Mouse (Mus musculus) heart, adult 9 months (tissue): ENCODE data around the gene 4930522H14Rik.

Source experiments
- DNase-seq, 2 experiments: peaks; one replicate each; pipeline ENCODE4 v3.0.0; 2022; ENCODE audit warnings: low spot score in 2 of 2

Gene 4930522H14Rik

DNA sequence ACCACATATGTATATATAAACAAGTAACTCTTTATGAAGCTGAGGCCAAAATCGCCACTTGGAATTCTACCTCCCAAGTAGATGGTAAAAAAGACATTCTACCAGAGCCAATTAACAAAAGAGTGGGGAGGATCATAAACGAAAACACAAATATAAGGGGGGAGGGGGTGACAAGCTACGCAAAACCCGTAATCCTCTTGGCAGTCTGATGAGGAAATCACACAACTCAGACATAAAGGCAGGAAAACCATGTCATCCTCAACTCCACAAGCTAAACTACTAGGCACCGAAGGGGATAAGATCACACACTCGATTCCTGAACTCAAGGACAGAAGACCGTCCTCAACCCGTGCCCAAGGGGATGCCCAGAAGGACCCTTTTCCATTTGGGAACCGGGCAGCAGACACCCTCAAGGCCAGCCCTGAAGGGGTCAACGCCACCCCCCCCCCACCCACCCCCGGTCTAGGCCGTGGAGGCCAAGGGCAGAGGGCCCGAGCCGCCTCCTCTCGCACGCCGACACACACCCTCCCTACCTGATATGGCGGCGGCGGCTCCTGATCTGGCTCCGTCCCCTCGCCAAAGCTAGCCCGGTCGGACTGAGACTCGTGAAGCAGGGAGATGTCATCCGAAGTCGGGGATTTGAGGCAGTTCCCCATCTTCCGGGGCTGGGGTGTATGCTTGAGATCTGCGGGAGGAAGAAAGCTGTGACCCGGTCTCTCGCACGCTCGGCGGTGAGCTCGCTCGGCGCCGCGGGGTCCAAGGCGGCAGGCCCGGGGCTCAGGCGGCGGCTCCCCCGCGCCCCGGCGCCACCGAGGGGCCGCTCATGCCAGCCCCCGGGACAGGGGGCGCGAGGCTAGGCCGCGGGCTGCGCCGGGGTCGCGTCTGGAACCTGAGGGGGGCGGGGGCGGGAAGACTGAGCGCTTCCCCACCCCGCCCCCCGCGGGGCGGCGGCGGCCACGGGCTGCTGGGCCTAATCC is 55.2 kb downstream of the 4930522H14Rik start:
- peak; percentile 41 to 55 for DNase-seq

DNA sequence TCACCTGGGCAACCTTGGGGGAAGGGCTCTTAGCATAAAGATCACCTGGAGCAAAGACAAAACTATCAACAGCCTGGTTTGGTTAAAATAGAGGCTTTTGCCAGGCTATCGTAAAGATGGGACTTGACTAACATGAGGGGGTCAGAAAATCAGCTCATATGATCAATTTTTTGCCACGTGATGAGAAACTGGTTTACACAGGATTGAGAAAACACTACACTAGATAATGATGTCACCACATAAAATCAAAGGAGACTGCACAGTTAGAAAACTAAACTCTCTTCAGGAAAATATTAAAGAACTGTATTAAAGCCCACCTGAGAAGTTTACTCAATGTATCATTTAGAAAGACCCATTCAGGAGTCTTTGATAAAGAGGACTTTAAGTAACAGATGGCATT is 56.0 kb downstream of the 4930522H14Rik start:
- DNase-seq, result no peak

DNA sequence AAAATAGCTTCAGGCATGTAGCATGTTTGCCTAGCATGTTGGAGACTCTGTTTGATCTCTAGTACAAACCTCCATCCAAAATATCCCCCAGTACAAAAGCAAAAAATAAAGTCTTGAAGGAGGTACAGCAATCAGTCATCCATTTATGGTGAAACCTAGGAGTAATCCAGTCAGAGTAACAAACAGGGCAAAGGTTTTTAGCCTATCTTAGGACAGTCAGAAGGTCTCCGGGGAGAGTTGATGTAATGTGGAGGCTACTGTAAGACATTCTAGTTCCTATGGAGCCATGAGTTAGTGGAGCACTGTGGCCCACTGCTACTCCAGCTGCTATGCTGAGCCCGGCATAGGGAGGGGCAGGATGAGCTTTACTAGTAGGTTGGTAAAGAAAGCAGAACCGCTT is 58.5 kb downstream of the 4930522H14Rik start:
- no peak for DNase-seq

DNA sequence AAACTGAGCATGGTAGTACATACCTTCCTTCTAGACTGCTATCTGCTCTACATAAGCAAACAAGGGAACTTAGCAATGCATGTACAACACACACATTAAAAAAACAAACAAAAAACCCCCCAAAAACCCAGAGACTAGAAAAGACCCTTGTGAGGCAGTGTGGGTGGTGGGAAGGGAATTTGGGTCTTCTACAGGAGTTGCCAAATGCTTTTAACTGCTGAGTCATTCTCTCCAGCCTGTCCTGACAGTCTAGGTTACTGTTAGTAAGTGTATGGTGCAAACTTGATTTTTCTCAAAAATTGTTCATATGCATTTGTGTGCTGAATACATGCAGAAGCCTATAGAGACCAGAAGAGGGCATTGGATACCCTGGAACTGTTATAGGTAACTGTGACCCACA is 59.5 kb downstream of the 4930522H14Rik start:
- DNase-seq, result no peak

DNA sequence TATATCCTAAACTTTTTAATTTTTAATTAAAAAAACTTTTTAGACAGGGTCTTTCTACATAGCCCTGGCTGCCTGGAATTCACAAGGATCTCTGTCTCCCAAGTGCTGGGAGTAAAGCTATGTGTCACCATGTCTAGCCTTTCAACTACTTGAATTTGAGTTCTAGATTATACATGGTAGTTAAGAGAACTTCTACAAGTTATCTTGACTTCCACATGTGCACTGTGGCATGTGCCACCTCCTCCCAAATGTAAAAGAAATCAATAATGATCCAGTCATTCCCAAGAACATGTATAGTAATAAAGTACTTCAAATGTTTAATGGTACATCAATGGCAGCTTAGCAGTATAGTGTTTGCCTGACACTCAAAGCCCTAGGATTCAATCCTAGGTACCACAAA is 63.4 kb downstream of the 4930522H14Rik start:
- DNase-seq, result no peak

DNA sequence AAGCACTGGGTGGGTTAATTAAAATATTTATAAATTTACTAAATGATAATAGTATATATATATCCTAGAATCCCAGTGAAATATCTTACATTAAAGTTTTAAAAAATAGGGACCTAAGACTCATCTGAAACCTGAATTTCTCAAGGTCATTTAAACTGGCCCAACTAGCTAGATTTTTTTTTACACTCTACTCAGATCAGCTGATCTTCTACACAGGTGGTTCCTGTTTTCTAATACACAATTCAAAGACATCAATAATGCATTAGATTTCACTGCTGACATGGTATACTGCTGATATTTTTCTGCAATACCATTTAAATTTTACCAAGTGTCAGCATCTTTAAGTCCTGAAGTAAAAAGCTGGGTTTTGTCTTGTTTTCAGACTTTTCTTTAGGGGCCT is 67.2 kb downstream of the 4930522H14Rik start:
- no peak for DNase-seq

DNA sequence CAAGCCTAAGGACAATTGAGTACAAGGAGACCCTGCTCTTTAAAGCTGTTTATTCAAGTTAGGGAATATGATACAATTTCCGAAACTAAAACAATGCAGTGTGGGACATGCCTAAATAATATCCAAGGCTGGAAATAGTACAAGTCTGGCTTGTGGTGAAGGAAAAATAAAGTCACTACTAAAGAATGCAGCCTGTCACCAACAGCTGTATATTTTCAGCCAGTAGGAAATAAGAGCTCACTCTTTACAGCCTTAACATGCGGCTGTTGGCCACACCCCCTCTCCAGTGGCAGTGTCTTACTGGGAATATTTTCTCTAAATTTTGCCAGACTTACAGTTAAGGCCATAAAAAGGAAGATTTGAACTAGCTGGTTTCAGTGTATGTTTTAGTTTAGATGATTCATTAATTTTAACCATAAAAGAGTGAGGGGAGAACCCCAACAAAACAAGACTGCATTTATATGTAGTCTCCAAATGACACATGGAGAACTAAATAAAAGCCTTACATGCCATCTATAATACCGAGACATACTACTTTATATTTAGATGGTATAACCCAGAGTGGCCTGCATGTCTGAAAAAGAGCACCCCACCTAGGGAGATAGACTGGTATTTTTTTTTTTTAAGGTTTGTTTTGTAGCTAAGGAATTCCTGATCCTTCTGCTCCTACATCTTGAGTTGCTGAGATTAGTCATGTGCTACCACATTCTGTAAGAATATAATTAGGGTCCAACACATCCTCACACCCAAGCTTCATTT is 70.5 kb downstream of the 4930522H14Rik start:
- DNase-seq, result peak; percentile 75 to 76

DNA sequence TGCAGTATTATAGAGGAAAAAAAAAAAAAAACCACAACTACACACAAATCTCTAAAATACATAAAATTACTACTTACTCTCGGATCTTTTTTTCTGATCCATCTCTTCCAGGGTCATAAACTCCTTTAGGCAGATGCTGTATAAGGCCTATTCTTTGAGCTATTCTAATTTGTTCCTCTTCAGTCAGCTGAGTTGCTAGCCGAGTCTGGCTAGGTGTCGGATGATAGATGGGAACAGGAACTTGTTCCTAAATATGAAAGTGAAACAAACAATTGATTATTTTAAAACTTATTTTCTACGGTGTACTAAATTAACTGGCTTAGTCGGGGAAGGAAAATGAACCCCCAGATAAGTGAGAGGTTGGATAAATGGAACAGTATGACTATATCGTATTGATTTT is 74.3 kb downstream of the 4930522H14Rik start:
- DNase-seq, result no peak
